In the genomic region with DNA sequence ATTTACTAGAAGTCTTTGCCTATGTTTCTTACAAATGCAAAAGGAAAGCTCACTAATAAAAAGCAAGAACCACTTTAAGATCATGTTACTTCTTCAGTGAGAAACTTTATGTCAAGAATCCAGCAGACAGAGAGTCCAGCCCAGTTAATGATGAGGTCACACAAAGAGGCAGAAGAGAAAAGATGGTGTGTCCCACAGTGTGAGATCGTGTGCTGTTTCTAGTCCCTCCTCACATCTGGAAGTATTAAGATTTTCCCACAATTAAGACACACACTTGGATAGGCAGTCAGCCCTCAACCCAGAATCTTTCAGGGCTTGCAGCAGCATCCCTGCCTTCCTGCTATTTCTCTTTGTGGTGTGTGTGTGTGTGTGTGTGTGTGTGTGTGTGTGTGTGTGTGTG, we compare ENCODE assay signal across 16 mouse cellular contexts.
"Had no signal": no experiment of that assay in that cellular context is flagged by ENCODE, and none has a peak within 500 bp of the region (broad histone marks: within the 10 kb centered on the region; RNA-seq: fewer than 3 reads in every experiment).

No protein-coding gene starts in this region.

- H3K4me3 ChIP-seq: midbrain, embryonic 10.5 days; midbrain, embryonic 12.5 days; neural tube, embryonic 12.5 days had no signal

- H3K9ac ChIP-seq: liver, embryonic 14.5 days; lung, embryonic 14.5 days; midbrain, embryonic 12.5 days; neural tube, embryonic 12.5 days had no signal

- H3K36me3 ChIP-seq: midbrain, embryonic 10.5 days; midbrain, embryonic 12.5 days; neural tube, embryonic 12.5 days had no signal

- ATAC-seq: midbrain, embryonic 16.5 days had no signal

- DNase-seq: lung, adult 18-20 months; lung, embryonic 14.5 days; lung, postnatal 10 days; lung, postnatal 4 days; midbrain, embryonic 14.5 days; right cerebral cortex, postnatal 25 days; right cerebral cortex, postnatal 4 days; spleen, adult 18-20 months; thymus, adult 18-20 months; thymus, postnatal 14 days; thymus, postnatal 36 days had no signal

- H3K27ac ChIP-seq: liver, embryonic 14.5 days; midbrain, embryonic 10.5 days; midbrain, embryonic 12.5 days; neural tube, embryonic 12.5 days had no signal

- H3K4me2 ChIP-seq: lung, embryonic 14.5 days; midbrain, embryonic 12.5 days; neural tube, embryonic 12.5 days had no signal

- H3K27me3 ChIP-seq: midbrain, embryonic 12.5 days; neural tube, embryonic 12.5 days had no signal

- H3K4me1 ChIP-seq: midbrain, embryonic 10.5 days; midbrain, embryonic 12.5 days; neural tube, embryonic 12.5 days had no signal
